Mouse (Mus musculus) heart, postnatal 10 days (tissue): Measurements from ENCODE around the gene Gprc5c. TPM values are rescaled to one million over a fixed set of nuclear protein-coding genes. Genes with fewer than 3 reads are reported as not detected.

Experiments
- DNase-seq, 2 experiments: peaks; one replicate each; pipeline ENCODE4 v3.0.0; 2021
- intact Hi-C: fragments of 180-260 bp; cut with DNase I; formaldehyde crosslinking; loops from one replicate; pipeline ENCODE4 v1.15.1; 2025
- total RNA-seq, 2 experiments: library from RNA; stranded (reverse); gene quantifications; 2 replicates each; pipeline ENCODE4 v1.2.3; 2021

The Gprc5c gene
- total RNA-seq, 2 experiments from 2014 or later = 12.9 to 18.1 TPM

DNA sequence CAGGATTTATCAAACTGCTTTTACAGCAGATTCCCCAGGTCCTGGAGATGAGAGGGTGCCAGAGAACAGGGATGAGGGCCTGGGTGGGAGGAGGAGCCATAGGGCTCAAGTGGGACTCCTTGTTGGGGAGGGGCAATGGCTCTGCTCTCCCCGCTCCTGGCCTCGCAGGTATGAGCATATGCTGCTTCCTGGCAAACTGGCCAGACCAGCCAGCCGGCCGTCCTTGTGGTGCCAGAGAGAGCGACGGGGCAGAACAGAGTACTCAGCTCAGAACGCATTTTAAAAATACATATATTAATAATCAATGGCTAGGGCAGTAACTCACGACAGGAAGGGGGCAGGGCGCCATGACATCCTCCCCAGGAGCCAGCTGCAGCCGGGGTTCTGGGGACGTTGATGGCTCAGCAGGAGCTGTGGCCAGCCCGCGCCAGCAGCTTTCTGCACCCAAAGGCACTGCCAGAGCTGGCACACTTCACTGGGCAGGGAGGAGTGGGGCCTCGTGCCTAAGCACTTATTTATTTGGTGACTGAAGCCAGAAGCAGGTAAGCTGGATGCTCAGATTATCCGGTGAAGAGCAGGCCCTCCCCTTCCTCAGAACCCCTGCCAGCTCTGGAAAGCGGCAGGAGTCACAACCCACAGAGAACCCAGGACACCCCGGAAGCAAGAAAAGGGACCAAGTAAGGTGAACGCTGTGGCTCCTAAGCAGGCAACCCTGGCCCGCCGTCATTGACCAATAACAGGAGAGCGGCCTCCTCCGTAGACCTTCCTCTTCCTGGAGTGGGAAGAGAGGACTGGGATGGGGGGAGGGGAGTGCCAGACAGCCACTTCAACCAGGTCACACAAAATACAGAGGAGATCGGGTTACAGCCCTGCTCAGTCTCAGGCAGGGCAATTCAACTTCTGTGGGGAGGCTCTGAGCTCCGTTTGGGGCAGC lies 21.2 kb upstream of the Gprc5c start:
- intact Hi-C loops = loop anchor here (2.0 kb wide), 1 partner anchor 17 kb away; no protein-coding TSS in a partner anchor
- peak; percentile 66 to 75 for DNase-seq

DNA sequence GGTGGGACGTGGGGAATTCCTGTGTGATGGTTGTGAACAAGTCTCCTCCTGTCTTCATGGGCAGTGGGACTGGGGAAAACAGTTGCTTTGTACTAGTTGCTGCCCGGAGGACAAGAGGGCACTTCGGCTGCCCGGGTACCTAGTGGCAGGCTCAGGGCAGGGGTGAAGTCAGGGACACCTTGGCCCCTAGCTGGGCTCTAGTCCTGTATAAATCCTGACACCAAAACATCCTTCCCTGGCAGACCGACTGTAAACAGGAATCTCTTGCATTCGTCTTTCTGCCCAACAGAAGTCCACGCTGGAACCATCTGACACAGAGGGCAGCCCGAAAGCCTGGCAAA lies 20.5 kb upstream of the Gprc5c start:
- intact Hi-C loops = no loop called here
- no peak for DNase-seq

DNA sequence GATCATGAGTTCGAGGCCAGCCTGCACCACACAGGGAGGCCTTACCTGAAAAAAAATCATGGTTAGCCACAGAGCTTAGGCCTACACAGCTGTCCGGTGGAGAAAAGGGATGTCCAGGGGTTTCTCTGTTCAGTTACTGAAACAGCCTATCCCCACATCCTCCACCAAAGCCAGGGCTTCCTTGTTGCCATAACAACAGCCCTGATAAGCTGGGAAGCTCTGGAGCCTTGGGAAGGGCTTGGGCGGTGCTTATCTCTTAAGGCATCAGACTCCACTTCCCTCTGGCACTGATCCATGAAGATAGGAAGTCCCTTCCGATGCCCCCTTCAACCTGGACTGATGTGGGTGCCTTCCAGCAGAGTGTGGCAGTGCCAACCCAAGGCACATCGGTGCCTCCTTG lies 17.8 kb upstream of the Gprc5c start:
- intact Hi-C loops = no loop called here

DNA sequence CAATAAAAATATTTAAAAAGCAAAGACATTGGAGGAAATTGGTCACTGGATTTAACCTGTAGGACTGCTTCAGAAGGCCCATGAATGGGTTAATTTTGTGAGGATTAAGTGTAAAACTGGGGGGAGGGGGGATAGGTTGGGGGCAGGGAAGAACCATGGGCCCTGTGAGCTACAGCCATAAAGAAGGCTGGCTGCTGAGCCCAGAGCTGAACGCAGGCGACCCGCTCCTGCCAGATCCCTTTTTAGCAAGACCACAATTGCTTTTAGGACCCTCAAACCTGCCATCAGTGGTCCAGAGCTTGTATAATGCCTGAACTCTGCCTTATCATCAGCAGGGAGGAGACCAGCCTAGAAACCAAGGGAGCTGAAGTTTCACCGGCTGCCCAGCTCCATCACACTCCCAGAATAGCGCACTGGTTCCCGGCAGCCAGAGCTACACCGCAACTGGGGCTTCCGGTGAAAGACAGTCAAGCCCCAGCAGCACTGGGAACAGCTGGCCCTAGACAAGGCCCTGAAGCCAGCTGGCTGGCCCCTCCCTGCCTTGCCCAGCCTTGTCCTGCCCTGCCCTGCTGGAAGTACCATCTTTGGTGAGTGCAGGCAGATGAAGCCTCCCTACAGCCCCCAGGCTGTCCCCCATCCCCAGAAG lies 7.0 kb upstream of the Gprc5c start:
- peak; percentile 68 to 76 for DNase-seq
- intact Hi-C loops = no loop called here

More for the DNA sequence above, 17.8 kb upstream of the Gprc5c start:
- no peak for DNase-seq

DNA sequence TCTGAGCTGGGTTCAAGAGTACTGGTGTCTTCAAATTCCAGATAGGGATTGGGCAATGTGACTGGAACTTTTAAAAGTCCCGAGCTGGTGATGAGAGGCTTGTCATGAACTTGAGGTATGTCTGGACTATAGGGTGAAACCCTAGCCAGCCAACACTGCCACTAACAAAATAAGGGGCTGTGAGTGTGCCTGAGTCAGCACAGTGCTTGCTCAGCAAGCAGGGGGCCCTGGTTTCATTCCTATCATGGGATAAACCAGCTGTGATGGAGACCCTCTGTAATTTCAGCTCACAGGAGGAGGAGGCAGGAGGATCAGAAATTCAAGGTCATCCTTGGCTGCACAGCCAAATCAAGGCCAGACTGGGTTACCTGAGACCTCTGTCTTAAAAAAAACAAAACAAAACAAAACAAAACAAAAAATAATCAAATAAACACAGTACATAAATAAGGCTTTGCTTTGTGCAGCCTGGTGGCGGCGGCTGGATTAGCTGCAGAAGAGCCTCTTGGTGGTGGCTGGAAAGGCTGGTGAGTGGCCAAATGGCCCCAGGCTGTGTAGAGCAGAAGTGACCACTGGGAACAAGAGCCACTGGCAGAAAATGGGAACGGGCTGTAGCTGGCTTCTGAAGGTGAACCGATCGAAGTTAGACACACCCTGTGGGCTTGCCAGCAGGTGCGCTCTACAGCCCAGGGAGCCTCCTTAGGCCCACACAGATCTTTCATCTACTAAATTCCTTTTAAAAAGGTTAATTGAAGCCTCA lies 6.3 kb upstream of the Gprc5c start:
- intact Hi-C loops = no loop called here
- no peak for DNase-seq

DNA sequence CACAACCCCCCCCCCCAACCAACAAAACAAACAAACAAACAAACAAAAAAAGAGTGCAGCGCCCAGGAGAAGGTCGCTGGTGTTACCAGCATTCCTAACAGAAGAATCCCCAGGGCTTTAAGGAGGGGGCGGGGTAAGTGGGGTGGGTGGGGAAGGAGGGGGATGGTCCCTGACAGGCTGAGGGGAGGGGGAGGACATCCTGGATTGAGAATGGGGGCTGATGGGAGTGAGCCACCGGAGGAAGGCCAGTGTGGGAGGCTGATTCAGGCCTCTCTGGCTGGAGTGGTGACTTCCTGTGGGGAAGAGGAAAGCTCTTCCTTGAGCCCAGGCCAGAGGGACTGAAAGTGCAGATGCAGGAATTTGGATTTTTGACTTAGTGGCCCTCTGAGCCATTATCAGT lies 4.6 kb upstream of the Gprc5c start:
- intact Hi-C loops = loop anchor here (2.0 kb wide), 1 partner anchor 18 kb away; no protein-coding TSS in a partner anchor
- no peak for DNase-seq

DNA sequence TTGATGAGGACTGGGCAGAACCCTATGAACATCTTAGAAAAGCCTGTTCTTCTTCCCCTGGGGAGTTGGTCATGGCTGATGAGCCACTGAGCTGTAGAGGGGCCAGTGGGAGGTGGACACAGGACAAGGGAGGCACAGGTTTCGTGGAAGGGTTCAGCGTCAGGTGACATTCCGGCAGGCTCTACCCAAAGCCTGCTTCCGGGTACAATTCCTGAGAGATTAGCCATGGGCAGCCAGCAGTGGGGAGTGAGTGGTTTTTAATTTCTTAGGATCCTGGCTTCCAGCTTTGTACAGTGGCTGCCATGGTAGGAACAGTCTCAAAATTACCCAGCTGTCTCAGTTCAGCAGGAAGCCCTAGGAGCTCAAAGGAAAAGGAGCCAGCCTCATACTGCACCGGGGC lies 3.9 kb upstream of the Gprc5c start:
- intact Hi-C loops = loop anchor here (2.0 kb wide), 1 partner anchor 18 kb away; no protein-coding TSS in a partner anchor
- DNase-seq = no peak

DNA sequence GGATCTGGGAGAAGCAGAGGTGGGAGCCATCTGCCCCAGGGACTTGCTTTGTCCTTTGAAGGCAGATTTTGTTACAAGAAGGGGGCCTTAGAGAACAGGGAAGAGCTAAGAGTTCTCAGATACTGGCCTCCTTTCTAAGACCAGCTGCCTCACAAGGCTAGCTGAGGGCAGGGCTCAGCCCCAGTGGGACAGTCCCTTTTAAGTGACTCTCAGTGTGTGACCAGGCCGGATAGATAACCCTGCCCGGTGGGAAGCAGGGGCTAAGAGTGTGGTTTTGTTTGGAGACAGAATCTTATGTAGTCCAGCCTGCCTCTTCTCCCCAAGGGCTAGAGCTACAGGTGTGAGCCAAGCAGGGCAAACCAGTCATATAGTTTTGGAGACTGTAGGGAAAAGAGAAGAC lies 1.4 kb upstream of the Gprc5c start:
- intact Hi-C loops = no loop called here
- no peak for DNase-seq

DNA sequence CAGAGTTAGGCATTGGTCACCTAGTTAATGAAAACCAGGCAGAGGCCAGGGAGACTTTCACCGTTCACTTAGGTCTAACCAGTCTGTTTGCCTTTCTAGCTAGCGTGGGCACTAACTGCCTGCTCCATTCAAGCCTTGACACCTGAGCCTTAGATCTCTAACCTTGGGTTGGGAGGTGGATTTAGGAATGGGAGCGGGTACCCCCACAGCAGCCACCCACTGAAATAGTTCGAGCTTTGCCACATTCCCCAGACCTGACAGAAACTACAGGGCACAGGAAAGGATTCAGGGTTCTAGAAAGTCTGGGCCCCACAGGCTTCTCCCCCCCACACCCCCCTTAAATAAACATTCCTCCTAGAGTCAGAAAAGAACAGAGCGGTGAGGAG lies 893 bp upstream of the Gprc5c start:
- intact Hi-C loops = no loop called here

DNA sequence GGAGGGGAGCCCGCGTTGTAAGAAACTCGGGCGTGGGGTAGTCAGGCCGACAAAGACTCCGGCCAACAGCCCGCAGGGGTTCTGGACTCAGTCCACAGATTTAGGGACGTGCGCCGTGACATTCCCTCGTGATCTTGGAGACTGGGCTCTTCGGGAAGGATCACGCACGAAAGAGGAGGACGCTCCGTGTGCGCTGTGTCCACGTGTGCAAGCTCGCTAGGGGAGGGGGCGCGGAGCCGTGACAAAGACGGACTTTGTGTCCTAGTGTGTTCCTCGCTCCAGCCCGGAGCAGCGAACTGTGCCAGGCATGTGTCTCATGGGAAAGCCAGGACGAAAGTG lies 286 bp downstream of the Gprc5c start:
- intact Hi-C loops = no loop called here
- peak in 1 of 2 experiments; percentile 37 for DNase-seq

More for the DNA sequence above, 893 bp upstream of the Gprc5c start:
- DNase-seq = no peak

DNA sequence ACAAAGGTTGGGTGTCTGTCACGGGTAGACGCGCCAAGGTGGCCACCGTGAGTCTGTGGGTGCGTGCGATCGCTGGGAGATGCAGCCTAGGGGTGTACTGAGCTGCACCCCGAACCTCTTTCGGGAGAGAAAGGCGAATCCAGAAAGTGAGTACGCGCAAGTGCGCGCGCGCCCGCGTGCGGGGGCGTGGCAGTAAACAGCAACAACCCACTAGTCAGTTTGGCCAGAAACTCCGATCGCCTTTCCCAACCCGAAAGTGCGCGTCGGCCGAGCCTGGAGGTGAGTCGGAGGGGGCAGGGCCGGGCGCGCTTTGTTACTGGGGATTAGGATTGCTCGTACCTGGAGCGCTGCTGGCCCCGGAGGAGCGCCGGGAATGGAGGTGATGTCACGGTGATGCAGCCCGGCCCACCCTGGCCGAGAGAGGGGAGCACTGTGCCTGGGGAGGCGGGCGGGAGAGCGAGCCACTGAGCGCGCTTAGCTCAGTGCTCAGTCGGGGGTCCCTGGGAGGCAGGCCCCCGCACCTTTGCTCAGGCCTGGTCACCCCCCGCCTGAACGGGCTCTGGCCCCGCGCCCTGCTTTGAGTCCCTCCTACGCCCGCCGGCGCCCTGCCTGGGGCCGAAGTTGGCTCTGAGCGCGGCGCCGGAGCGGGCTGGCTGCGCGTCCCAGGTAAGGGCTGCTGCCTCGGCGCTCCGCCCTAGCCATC lies 807 bp downstream of the Gprc5c start:
- peak; percentile 64 to 75 for DNase-seq
- intact Hi-C loops = no loop called here

DNA sequence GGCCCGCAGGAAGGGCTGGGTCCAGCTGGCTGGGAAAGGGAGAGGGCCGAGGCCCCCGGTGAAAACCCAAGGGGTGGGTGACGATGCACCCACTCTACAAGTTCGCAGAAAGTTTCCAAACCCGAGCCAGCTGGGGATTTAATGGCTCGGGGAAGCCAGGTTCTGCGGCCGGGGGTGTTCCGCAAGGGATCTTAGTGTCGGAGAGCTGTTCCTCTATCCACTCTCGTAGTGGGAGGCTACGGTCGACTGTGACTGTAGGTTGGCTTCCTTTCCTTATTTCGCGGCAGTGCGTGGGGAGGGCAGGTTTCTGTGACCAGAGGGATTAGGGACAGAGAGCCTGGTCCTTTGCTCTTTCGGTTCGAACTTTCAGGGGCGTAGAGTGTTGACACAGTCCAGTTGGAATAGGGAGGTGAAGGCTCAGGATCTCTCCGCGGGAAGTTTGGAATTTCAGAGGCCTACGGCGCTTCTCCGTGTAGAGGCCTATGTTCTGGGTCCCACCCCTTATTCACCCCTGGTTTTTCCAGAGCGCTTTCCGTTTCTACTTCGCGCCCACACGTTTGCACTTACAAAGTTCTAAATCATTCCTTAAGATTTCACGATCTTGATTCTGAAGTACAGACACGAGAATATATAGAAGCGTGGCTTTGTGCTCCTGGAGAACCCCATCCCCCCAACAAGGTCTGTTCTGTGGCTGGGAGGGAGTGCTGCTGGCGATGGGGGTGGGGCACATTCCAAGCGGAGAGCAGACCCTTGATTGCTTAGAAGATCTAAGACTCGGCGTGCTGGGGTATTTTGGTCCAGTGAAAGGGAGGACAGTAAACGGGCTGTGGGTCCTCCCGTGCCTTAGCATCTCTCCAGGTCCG lies 1.6 kb downstream of the Gprc5c start:
- no peak for DNase-seq
- intact Hi-C loops = no loop called here

DNA sequence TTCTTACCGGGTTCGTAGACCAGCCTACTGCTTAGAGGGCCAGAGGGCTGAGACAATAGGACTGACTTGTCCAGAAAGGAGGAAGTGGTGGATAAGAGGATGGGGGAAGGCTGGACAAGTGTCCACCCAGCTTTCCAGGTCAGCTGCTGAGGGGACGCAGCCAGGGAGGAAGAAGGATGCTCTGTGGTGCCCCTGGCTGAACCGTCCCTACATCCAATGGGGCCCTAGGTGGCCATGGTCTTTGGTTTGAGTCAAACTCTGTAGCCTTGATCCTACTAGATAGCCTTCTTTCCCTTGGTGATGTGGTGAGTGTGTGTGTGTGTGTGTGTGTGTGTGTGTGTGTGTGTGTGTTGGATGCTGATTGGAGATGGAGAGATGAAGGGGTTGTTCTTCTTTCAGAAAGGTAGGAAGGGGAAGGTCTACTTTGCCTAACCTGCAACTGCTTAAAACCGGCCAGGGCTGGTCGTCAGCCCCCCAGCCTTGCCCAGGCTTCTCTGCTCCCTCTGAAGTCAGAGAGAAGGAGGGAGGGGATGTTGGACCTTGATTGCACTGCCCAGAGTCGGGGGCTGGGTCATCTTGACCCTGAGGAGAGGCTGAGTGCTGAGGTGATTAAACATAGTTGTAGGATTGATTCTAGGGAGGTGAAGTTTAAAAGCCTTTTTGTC lies 2.4 kb downstream of the Gprc5c start:
- intact Hi-C loops = no loop called here
- DNase-seq = no peak

DNA sequence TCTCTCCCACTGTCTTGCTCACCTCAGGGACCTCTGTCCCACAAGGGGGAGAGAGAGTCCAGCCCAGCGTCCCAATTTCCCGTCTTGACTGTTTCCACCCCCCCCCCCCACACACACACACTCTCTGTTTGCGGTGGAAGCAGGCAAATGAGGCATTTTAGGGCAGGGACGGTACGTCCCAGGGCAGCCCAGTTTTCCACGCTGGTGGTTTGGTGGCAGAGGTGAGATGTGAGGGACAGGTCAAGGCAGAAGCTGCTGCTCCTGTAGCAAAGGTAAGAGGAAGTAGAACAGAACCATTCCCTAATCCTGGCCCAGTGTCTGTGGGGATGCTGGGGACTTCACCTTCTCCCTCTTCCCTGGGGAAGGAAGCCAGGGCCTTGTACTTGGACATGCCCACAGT lies 3.6 kb downstream of the Gprc5c start:
- intact Hi-C loops = no loop called here
- DNase-seq = no peak

DNA sequence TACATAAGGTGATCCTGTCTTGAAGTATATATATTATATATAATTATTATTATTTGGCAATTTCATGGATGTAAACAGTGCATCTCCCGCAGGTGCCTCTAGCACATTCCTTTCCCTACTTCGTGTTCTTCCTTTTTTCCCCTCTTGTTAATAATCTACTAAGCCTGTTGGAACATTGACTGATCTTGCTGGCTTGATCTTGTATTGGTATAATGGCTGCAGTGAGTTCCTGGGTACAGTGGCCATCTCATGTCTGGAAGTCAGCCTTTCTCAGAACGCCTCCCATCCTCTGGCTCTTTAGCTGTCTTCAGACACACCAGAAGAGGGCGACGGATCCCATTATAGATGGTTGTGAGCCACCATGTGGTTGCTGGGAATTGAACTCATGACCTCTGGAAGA lies 5.2 kb downstream of the Gprc5c start:
- no peak for DNase-seq
- intact Hi-C loops = no loop called here

DNA sequence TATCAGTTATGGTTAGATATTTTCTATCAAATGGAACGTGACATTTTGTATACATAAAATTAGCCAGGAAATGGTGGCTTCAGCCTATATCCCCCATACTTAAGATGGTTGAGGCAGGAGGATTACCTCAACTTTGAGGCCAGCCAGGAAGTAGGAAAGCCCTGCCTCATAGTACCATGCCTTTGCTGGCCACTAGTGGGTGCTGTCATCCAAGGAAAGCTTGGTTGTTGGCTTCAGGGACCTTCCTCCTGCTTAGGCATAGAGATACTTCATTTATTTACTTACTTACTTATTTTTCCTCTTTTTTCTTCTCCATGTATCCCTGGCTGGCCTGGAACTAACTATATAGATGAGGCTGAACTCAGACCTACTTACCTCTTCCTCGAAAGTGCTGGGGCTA lies 7.7 kb downstream of the Gprc5c start:
- intact Hi-C loops = no loop called here
- no peak for DNase-seq

DNA sequence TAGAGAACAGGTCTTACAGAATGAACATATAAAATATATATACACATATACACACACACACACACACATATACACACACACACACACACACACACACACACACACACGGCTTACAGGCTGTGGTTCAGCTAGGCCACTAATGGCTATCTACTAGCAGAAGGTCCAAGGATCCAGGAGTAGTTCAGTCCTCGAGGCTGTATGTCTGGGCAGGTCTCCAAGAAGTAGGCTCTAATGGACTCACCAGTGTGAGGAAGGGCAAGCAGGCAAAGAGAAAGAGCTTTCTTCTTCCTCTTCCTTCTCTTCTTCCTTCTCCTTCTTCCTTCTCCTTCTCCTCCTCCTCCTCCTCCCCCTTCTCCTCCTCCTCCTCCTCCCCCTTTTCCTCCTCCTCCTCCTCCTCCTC lies 10.1 kb downstream of the Gprc5c start:
- DNase-seq = no peak
- intact Hi-C loops = no loop called here

DNA sequence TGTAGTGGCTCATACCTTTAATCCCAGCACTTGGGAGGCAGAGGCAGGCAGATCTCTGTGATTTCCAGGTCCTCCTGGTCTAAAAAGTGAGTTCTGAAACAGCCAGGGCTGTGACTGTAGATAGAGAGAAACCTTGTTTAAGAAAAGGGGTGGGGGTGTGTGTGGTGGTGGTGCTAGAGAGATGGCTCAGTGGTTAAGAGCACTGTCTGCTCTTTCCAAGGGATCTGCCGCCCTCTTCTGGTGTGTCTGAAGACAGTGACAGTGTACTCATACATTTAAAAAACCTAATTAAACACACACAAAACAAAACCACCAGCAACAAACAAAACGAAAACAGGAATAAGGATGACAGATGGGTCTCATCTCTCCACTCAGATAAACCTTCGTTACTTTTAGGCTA lies 11.7 kb downstream of the Gprc5c start:
- intact Hi-C loops = no loop called here

DNA sequence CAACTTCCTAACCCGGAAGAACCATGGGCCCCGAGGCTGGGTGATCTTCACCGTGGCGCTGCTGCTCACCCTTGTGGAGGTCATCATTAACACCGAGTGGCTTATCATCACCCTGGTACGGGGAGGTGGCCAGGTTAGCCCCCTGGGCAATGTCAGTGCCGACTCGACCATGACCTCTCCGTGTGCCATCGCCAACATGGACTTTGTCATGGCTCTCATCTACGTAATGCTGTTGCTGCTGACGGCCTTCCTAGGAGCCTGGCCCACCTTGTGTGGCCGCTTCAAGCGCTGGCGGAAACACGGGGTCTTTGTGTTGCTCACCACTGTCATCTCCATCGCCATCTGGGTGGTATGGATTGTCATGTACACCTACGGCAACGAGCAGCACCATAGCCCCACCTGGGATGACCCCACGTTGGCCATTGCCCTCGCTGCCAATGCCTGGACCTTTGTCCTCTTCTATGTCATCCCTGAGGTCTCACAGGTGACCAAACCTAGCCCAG lies 13.0 kb downstream of the Gprc5c start:
- intact Hi-C loops = no loop called here
- no peak for DNase-seq

More for the DNA sequence above, 11.7 kb downstream of the Gprc5c start:
- no peak for DNase-seq
